Mouse (Mus musculus): ENCODE results near the gene Ahdc1. TPM values are rescaled to one million over a fixed set of nuclear protein-coding genes. Genes with fewer than 3 reads are reported as not detected.

Ahdc1 gene
- total and polyA plus RNA-seq, 2 experiments from 2014 or later: 5.2 to 40.5 TPM

GRCm38 (mm10) chr4:133089319-133089718 is 78.3 kb downstream of the Ahdc1 start:
- no peak for DNase-seq (ENCODE audit: low spot score)
- ATAC-seq (ENCODE audit: insufficient read depth, low read depth): no peak
- no peak for TF ChIP-seq EP300 (IDR thresholded peaks at IDR 0.05; ENCODE audit: low read depth)
- TF ChIP-seq CTCF (IDR thresholded peaks at IDR 0.05; ENCODE audit: low read depth): no peak
- no peak overlapping the region for H3K9ac ChIP-seq (replicated peaks; ENCODE audit: low read depth, low read length)
- no peaks in the 10 kb centered on the region for H3K27me3 ChIP-seq (ENCODE audit: control insufficient read depth, insufficient read depth, low read length)
- H3K9me3 ChIP-seq (replicated peaks; ENCODE audit: control insufficient read depth, low read length): no peaks in the 10 kb centered on the region
- no peaks in the 10 kb centered on the region for H3K36me3 ChIP-seq (replicated peaks; ENCODE audit: control insufficient read depth, insufficient read depth, low read length)
- H3K4me2 ChIP-seq (ENCODE audit: low read depth, low read length): no peak overlapping the region
- peaks cover 72% of the 10 kb centered on the region for H3K4me1 ChIP-seq (ENCODE audit: control insufficient read depth, insufficient read depth)
- H3K4me3 ChIP-seq (ENCODE audit: low read depth, low read length): no peak overlapping the region
- H3K27ac ChIP-seq (ENCODE audit: low read depth): peak overlapping the region; percentile 90
- WGBS: 56% methylated on average over 9 of the region's 9 CpGs

GRCm38 (mm10) chr4:133089802-133090201 is 78.7 kb downstream of the Ahdc1 start:
- no peak for DNase-seq (ENCODE audit: low spot score)
- Histone ChIP-seq H3K4me3 (ENCODE audit: low read depth, low read length) (no peak overlapping the region), H3K9me3 (replicated peaks; ENCODE audit: control insufficient read depth, low read length) (no peaks in the 10 kb centered on the region), H3K36me3 (replicated peaks; ENCODE audit: control insufficient read depth, insufficient read depth, low read length) (no peaks in the 10 kb centered on the region), H3K27ac (ENCODE audit: low read depth) (peak overlapping the region; percentile 90), H3K27me3 (ENCODE audit: control insufficient read depth, insufficient read depth, low read length) (no peaks in the 10 kb centered on the region), H3K4me1 (ENCODE audit: control insufficient read depth, insufficient read depth) (peaks cover 72% of the 10 kb centered on the region), H3K4me2 (ENCODE audit: low read depth, low read length) (no peak overlapping the region), H3K9ac (replicated peaks; ENCODE audit: low read depth, low read length) (0 out of 2 replicates have a peak overlapping the region, but pooled peaks have one; percentile 19)
- TF ChIP-seq CTCF (IDR thresholded peaks at IDR 0.05; ENCODE audit: low read depth) (no peak), EP300 (IDR thresholded peaks at IDR 0.05; ENCODE audit: low read depth) (no peak)
- ATAC-seq (ENCODE audit: insufficient read depth, low read depth): no peak
- 72% methylated on average over 4 of the region's 4 CpGs for WGBS

DNA sequence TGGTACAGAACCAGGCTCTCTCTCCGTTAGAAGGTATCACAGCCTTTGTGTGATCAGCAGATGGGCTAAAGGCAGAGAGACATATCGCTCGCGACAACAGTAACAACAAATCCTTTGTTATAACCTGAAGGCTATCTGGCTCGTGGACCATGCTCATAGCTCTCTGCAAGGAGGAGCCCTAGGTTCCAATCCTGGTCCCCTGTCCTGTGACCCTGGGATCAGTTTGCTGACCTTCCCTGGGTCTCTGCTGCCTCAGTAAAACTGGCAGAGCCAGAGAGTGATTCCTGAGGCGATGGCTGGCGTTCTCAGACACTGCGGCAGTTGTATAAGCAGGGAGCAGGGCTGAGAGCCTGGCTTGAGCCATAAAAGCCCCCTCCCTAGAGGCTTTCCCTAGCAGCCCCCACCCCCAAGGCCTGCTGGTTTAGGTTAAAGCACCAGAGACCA is 79.2 kb downstream of the Ahdc1 start:
- 26% methylated on average over 8 of the region's 8 CpGs for WGBS
- no peak for TF ChIP-seq CTCF (IDR thresholded peaks at IDR 0.05; ENCODE audit: low read depth)
- TF ChIP-seq EP300 (IDR thresholded peaks at IDR 0.05; ENCODE audit: low read depth): no peak
- Histone ChIP-seq H3K27me3 (ENCODE audit: control insufficient read depth, insufficient read depth, low read length) (no peaks in the 10 kb centered on the region), H3K4me3 (ENCODE audit: low read depth, low read length) (no peak overlapping the region), H3K9me3 (replicated peaks; ENCODE audit: control insufficient read depth, low read length) (no peaks in the 10 kb centered on the region), H3K27ac (ENCODE audit: low read depth) (peak overlapping the region; percentile 90), H3K4me1 (ENCODE audit: control insufficient read depth, insufficient read depth) (peaks cover 72% of the 10 kb centered on the region), H3K4me2 (ENCODE audit: low read depth, low read length) (peak overlapping the region; percentile 8; the same call in 1 of the 2 replicates), H3K36me3 (replicated peaks; ENCODE audit: control insufficient read depth, insufficient read depth, low read length) (no peaks in the 10 kb centered on the region), H3K9ac (replicated peaks; ENCODE audit: low read depth, low read length) (peak overlapping the region; percentile 19; the same call in 1 of the 2 replicates)
- ATAC-seq (ENCODE audit: insufficient read depth, low read depth): no peak
- DNase-seq (ENCODE audit: low spot score): no peak

GRCm38 (mm10) chr4:133090720-133091458 is 79.8 kb downstream of the Ahdc1 start:
- H3K27me3 ChIP-seq (ENCODE audit: control insufficient read depth, insufficient read depth, low read length): no peaks in the 10 kb centered on the region
- H3K9ac ChIP-seq (replicated peaks; ENCODE audit: low read depth, low read length): peak overlapping the region; percentile 19; the same call in 1 of the 2 replicates
- 7% methylated on average over 18 of the region's 18 CpGs for WGBS
- peaks cover 72% of the 10 kb centered on the region for H3K4me1 ChIP-seq (ENCODE audit: control insufficient read depth, insufficient read depth)
- H3K9me3 ChIP-seq (replicated peaks; ENCODE audit: control insufficient read depth, low read length): no peaks in the 10 kb centered on the region
- TF ChIP-seq EP300 (IDR thresholded peaks at IDR 0.05; ENCODE audit: low read depth) (0 out of 2 replicates have a peak, but pooled peaks have one; percentile 60), CTCF (IDR thresholded peaks at IDR 0.05; ENCODE audit: low read depth) (no peak)
- DNase-seq (ENCODE audit: low spot score) (peak; percentile 70), ATAC-seq (ENCODE audit: insufficient read depth, low read depth) (peak; percentile 7)
- peak overlapping the region; percentile 8; the same call in 1 of the 2 replicates for H3K4me2 ChIP-seq (ENCODE audit: low read depth, low read length)
- H3K36me3 ChIP-seq (replicated peaks; ENCODE audit: control insufficient read depth, insufficient read depth, low read length): no peaks in the 10 kb centered on the region
- no peak overlapping the region for H3K4me3 ChIP-seq (ENCODE audit: low read depth, low read length)
- peak overlapping the region; percentile 90 for H3K27ac ChIP-seq (ENCODE audit: low read depth)

- Histone ChIP-seq H3K4me1 (ENCODE audit: control insufficient read depth, insufficient read depth) (peaks cover 72% of the 10 kb centered on the region), H3K4me2 (ENCODE audit: low read depth, low read length) (no peak overlapping the region), H3K9me3 (replicated peaks; ENCODE audit: control insufficient read depth, low read length) (no peaks in the 10 kb centered on the region), H3K9ac (replicated peaks; ENCODE audit: low read depth, low read length) (no peak overlapping the region), H3K27ac (ENCODE audit: low read depth) (peak overlapping the region; percentile 90), H3K4me3 (ENCODE audit: low read depth, low read length) (no peak overlapping the region), H3K36me3 (replicated peaks; ENCODE audit: control insufficient read depth, insufficient read depth, low read length) (no peaks in the 10 kb centered on the region), H3K27me3 (ENCODE audit: control insufficient read depth, insufficient read depth, low read length) (no peaks in the 10 kb centered on the region)
- DNase-seq (ENCODE audit: low spot score) (no peak), ATAC-seq (ENCODE audit: insufficient read depth, low read depth) (no peak; the same call in 1 of the 2 replicates)
- TF ChIP-seq CTCF (IDR thresholded peaks at IDR 0.05; ENCODE audit: low read depth) (no peak), EP300 (IDR thresholded peaks at IDR 0.05; ENCODE audit: low read depth) (no peak)
- WGBS: 18% methylated on average over 4 of the region's 4 CpGs
These were observed 80.4 kb downstream of the Ahdc1 start for GRCm38 (mm10) chr4:133091459-133091785.

Data from heart, postnatal 0 days (tissue).